Mouse (Mus musculus) macrophage (primary cell): ENCODE data around the gene Gk5. TPM values are rescaled to one million over a fixed set of nuclear protein-coding genes. Genes with fewer than 3 reads are reported as not detected.
"Not testable (repeated sequence)": the region's sequence is repeated elsewhere in the genome, so short reads cannot be mapped to it uniquely, and the experiment has no call there.

Experiments used
- H3K27ac ChIP-seq: fragments of 350-480 bp; formaldehyde crosslinking; 2 replicates; pipeline ENCODE4 v1.9.0; 2021
- H3K36me3 ChIP-seq: fragments of 350-480 bp; formaldehyde crosslinking; 2 replicates; pipeline ENCODE4 v1.9.0; 2021; ENCODE audit errors: inconsistent target
- H3K4me3 ChIP-seq: fragments of 350-480 bp; formaldehyde crosslinking; 2 replicates; pipeline ENCODE4 v1.9.0; 2021; ENCODE audit errors: inconsistent target
- H3K79me2 ChIP-seq: fragments of 350-480 bp; formaldehyde crosslinking; 2 replicates; pipeline ENCODE4 v1.9.0; 2021; ENCODE audit errors: inconsistent target
- WGBS: methylation state at CpG from one replicate; pipeline ENCODE4 v1.1.7; 2026; ENCODE audit warnings: inconsistent platforms; ENCODE audit not compliant: missing documents; 5-methylcytosine and 5-hydroxymethylcytosine counted together
- polyA plus RNA-seq: library from polyadenylated mRNA; stranded (reverse); fragments of 250-400 nt; gene quantifications from 3 replicates; pipeline ENCODE4 v1.2.4, GENCODE M21; 2018; ENCODE audit warnings: inconsistent platforms
- total RNA-seq, 78 experiments: library from RNA; depleted of rRNA; stranded (reverse); fragments of 250-400 nt; gene quantifications; 1 replicate in 9 of 78; 2 replicates in 24 of 78; 3 replicates in 43 of 78; 4 replicates in 2 of 78; pipeline ENCODE4 v1.2.4; 2018; ENCODE audit warnings: inconsistent platforms in 56 of 78

The Gk5 gene
- 1 to 10 TPM; 1.3 to 10.0 (median 6.2) TPM for total RNA-seq (2018; cell fraction: chromatin; rRNA removed)
- 1 to 10 TPM in 19 of 26 experiments, under 1 TPM in 7; 0.69 to 1.6 (median 1.1) TPM for total RNA-seq (2018; cell fraction: cytosol; rRNA removed)
- total RNA-seq (2018; cell fraction: nucleus; rRNA removed), result 1 to 10 TPM; 1.1 to 5.6 (median 3.8) TPM
- 0.59 to 0.74 TPM (median 0.73 TPM) in 3 replicates for polyA plus RNA-seq

DNA sequence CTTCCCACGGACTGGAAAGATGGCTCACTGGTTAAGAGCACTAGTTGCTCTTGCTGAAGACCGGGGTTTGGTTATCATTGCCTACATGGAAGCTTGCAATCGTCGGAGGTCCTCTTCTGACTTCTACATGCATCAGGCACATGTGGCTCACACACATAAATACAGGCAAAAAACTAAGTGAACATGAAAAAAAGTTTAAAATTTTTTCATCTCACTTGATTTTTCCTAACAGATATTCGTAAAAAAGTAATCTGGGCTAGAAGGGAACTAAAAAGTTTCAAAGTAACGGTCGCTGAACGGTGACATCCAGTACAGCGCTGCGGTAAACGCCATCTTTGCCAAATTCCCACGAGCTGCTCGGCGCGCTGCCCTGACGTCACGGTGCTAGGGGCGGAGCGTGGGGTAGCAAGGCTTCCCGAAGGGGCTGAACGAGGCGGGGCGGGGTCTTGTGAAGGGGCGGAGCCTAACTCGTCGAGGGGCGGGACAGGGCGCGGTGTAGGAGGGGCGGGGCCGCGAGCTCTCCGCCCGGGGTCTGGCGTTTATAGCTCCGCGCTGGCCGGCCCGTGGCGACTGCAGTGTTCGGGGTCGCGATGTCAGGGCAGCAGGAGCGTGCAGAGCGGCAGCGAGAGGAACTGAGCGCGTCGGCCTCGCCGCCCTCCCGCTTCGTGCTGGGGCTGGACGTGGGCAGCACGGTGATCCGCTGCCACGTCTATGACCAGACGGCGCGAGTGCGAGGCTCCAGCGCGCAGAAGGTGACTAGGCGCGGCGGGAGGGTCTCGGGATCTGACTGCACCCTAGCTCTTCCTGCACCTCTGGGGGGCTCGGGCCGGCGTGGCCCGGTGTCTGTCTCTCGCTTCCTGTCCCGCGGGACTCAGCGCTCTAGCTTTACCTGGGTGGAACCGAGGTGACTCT is at the start of gene Gk5:
Gk5 (plus strand) TSS at position 502 of the 912 bp plus-strand sequence.
- Histone ChIP-seq H3K36me3 (no peaks in the 10 kb centered on the region), H3K79me2 (no peaks in the 10 kb centered on the region), H3K27ac (no peak within 1 kb of the TSS), H3K4me3 (peak within 1 kb of the TSS; percentile 44)
- 2% methylated on average over 68 of the region's 76 CpGs for WGBS

DNA sequence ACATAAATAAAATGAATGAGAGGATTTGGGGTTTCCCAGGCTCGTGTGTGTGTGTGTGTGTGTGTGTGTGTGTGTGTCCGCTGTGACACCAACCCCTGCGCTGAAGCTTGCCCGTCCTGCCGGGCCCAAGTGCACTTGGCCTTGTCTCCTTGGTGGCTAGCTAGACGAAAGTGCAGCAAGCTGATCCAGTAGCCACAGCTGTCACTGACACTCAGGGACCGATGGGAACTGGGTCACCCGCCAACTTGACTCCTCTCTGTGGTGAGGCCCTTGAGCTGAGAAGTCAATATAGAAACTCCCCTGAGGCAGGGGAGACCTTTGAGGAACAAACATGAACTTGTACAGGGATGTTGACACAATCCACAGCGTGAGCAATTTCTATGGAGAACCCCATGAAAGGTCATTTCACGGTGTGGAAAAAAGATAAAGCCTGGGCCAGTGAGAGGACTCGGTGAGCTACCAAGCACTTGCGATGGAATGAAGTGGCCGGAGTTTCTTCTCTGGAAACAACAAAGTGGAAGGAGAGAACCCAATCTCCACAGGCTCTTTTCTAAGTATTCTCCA is 40.3 kb upstream of the Gk5 start:
- Histone ChIP-seq H3K4me3 (no peak overlapping the region), H3K79me2 (no peaks in the 10 kb centered on the region), H3K27ac (no peak overlapping the region), H3K36me3 (no peaks in the 10 kb centered on the region)
- 90% methylated on average over 12 of the region's 13 CpGs for WGBS

DNA sequence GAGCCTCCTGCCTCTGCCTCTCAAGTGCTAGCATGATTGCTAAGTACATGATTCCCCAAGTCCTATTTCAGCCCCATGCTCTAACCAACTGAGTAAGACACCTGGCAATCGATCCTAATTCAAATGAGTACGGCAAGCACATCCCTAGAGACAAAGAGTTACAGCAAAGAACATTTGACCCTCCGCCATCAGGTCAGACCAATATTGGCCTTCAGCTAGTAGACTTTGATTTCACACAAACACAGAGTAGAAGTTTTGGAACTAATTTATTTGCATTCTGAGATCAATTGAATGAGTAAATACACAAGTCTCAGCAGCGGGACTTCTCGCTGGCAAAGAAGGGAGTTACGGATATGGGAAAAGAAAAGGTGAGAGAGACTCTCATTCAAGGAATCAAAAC is 33.9 kb upstream of the Gk5 start:
- Histone ChIP-seq H3K27ac (no peak overlapping the region), H3K36me3 (no peaks in the 10 kb centered on the region), H3K4me3 (no peak overlapping the region), H3K79me2 (no peaks in the 10 kb centered on the region)
- 95% methylated on average over 6 of the region's 6 CpGs for WGBS

DNA sequence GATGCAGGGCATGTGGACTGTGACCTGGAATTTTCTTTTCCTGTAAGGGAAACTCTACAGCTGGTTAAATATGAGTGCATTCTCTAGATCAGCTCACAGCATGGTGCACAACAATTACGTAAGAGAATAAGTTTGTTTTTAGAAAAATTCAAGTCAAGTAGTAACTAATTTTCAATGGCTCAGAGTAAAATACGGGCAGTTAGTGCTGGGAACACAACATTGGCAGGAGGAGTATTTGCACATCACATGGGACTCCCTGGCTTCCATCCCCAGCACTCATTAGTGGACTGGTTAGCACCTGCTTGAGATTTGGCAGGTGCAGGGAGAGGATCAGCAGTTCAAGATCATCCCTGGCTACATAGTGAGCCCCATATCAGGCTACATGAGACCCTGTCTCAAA is 31.5 kb upstream of the Gk5 start:
- Histone ChIP-seq H3K4me3 (no peak overlapping the region), H3K27ac (no peak overlapping the region), H3K36me3 (no peaks in the 10 kb centered on the region), H3K79me2 (no peaks in the 10 kb centered on the region)
- WGBS, result 93% methylated on average over 2 of the region's 2 CpGs

DNA sequence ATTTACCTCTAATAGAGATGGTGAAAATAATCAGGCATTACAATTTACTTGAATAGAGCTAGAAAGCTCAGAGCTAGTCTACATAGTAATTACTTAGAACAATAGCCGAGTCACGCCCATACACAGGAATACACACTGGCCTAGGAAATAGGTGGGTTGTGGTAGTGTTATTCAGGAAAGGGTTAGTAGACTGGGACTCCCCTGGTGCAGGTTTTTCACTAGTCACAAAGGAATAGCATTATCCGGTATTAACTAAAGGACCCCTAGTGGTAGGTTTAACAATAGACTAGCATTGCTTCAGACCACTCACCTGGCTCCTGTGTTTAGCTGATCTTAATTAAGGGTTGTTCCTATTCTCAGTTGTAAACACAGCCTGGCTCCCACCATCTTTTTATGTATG is 30.7 kb upstream of the Gk5 start:
- not testable (repeated sequence) for H3K79me2 ChIP-seq, H3K4me3 ChIP-seq, H3K36me3 ChIP-seq, H3K27ac ChIP-seq
- WGBS, result 93% methylated on average over 3 of the region's 3 CpGs

DNA sequence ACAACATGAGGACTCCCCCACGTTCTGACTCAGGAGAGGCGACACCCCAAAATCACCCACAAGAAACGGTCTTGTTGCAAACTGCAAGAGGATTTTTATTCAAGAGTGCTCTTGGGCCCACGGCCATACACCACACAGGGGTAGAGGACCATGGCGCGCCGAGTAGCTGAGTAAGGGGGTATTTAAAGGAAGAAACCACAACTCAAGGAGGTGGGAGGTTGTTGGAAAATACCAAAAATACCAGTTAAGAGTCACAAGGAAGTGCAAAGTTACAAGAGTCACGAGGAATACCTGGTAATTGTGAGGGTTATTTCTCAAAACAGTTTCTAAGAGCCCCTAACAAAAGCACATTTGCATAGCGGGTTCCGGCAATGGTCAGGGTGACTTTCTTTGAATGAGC is 26.5 kb upstream of the Gk5 start:
- not testable (repeated sequence) for H3K4me3 ChIP-seq
- WGBS, result 98% methylated on average over 6 of the region's 10 CpGs

DNA sequence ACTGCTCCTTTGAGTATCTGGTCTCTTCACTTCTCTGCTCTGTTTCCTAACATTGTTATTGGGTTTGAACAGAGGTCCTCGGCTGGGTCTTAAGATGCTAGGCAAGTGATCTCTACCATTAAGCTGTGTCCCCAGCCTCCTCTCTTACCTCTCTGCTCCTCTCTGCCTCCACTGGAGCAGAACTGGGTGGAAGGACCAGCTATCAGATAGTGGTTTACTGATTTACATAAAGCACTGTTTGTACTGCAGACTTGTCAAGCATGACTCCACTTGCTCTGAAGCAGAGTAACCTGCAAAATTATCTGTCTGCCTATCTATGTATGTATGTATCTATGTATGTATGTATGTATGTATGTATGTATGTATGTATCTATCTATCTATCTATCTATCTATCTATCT is 25.9 kb upstream of the Gk5 start:
- no peaks in the 10 kb centered on the region for H3K79me2 ChIP-seq
- no peaks in the 10 kb centered on the region for H3K36me3 ChIP-seq
- 93% methylated on average over 1 of the region's 1 CpGs for WGBS
- no peak overlapping the region for H3K4me3 ChIP-seq
- no peak overlapping the region for H3K27ac ChIP-seq

More for the DNA sequence above, 26.5 kb upstream of the Gk5 start:
- not testable (repeated sequence) for H3K79me2 ChIP-seq, H3K27ac ChIP-seq, H3K36me3 ChIP-seq

DNA sequence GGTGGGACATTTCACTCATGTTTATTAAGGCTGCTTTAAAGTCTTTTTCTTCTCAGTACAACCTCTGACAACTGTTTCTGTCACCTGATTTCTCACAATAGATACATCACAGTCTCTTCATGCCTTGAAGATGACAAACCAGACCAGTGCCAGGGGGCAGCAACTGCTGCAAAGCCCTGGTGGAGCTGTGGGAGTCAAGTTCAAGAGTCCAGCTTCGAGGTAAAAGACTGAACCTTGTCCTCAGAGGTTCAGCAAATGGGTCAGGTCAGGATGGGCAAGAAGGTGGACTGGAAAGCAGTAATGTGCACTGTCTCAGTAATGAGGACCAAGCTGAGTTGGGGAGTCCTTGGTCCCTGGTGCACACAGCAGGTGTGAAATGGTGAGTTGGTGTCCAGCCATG is 24.8 kb upstream of the Gk5 start:
- Histone ChIP-seq H3K4me3 (no peak overlapping the region), H3K36me3 (no peaks in the 10 kb centered on the region), H3K79me2 (no peaks in the 10 kb centered on the region), H3K27ac (no peak overlapping the region)
- 75% methylated on average over 1 of the region's 1 CpGs for WGBS

DNA sequence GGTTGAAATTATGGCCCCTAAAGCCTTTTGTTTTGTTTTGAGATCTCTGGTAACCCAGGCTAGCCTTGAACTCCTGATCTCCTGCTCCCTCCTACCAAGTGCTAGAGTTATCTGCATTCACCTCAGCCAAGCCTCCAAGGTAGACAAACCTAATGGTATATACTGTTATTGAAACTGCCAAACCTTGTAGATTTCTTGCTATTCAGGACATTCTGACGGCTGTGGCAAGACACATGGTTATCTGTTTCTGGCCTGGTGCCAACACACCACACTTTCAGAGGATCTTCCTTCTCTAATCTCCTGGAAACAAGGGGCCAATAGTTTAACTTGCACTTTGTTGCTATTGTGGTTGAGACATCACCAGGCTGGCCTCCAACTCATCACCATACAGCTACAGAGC is 24.0 kb upstream of the Gk5 start:
- Histone ChIP-seq H3K27ac (no peak overlapping the region), H3K36me3 (no peaks in the 10 kb centered on the region), H3K79me2 (no peaks in the 10 kb centered on the region), H3K4me3 (no peak overlapping the region)
- WGBS, result 100% methylated on average over 1 of the region's 1 CpGs

DNA sequence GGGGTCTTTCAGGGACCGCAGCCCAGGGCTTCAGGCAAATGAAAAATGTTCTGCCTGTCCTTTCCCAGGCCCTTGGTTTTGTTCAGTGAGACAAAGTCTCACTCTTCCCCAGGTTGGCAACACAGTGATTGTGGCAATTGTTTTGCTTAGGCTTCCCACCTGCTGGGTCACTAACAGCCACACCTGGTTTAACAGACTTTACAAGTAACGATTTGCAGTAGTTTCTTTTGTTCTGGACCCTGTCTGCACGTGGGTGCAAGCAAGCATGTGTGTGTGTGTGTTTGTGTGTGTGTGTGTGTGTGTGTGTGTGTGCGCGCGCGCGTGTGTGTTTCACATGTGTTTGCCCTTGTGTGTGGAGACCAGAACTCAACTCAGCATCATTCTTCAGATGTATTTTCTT is 16.3 kb upstream of the Gk5 start:
- WGBS, result 69% methylated on average over 3 of the region's 8 CpGs
- Histone ChIP-seq H3K36me3 (no peaks in the 10 kb centered on the region), H3K27ac (no peak overlapping the region), H3K79me2 (no peaks in the 10 kb centered on the region), H3K4me3 (no peak overlapping the region)

DNA sequence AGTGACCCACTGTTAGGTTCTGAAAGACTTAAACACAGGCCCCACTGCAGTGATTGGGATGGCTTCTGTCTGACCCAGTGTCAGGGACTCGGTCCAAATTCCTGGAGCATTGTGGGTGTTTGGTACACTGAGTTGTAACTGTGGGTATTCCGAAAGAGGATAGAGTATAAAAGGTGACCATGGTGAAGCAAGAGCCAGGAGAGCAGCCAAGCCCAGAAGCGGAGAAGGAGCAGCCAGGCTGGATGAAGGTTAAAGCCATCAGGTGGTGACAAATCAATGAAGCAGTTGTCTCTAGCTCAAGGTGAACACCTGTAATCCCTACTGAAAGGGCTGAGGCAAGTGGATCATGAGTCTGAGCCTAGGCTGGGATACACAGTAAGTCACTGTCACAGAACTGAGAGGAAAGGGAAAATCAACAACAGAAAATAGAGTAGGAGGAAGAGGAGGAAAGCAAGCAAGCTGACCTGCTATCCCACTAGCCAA is 6.2 kb upstream of the Gk5 start:
- no peaks in the 10 kb centered on the region for H3K36me3 ChIP-seq
- 92% methylated on average over 3 of the region's 3 CpGs for WGBS
- H3K27ac ChIP-seq, result no peak overlapping the region
- no peak overlapping the region for H3K4me3 ChIP-seq
- no peaks in the 10 kb centered on the region for H3K79me2 ChIP-seq

DNA sequence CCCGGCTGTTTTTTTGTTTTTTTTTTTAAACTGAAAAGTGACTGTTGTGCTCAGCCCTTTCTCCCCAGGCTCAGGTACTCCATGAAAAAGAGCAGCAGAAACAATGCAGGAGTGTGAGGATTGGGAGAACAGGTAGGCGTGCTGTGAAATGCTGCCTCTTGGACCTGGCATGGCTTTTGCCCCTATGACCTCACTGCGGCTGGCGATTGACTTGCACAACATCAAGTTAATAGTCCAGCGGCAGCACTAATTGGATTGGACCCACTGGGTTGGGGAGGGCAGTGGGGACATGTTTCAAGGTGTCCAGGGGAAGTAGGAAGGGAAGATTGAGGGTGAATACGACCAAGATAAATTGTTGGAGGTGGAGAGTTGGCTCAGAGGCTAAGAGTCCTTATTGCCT is 2.4 kb upstream of the Gk5 start:
- Histone ChIP-seq H3K27ac (no peak overlapping the region), H3K4me3 (no peak overlapping the region), H3K36me3 (no peaks in the 10 kb centered on the region), H3K79me2 (no peaks in the 10 kb centered on the region)
- WGBS, result 93% methylated on average over 6 of the region's 6 CpGs

DNA sequence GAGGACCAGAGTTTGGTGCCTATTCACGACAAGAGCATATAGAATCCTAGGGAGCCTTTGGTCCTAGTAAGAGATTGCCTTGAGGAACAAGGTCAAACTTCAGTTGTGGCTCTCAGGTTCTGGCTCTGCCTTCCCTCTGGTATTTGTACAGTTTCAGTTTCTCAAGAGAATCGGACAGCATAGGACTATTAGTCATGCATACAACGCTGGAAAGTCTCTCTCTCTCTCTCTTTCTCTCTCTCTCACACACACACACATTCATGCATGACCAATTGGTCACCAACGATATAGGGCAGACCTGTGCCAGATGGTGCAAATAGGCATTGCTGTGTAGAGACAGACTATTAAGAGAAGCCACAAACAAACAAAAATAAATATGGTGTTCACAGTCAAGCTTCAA is 946 bp upstream of the Gk5 start:
- Histone ChIP-seq H3K4me3 (no peak overlapping the region), H3K36me3 (no peaks in the 10 kb centered on the region), H3K27ac (no peak overlapping the region), H3K79me2 (no peaks in the 10 kb centered on the region)
- 84% methylated on average over 4 of the region's 4 CpGs for WGBS

DNA sequence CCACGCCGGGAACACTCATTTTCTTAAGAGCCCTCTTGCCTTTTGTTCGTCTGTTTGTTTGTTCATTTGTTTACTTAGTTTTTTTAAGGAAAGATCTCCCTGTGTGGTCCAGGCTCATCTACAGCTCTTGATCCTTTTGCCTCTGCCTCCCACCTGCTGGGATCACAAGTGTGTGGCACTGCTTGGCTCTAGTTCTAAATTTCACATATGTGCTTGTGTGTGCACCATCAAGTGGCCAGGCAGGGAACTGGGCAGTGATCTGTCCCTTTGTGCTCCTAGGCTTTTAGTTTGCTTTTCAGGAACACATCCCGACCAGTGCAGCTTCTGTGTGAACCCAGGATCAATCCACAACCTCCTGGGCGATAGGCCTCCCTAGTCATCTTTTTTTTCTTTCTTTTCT is 8.8 kb downstream of the Gk5 start:
- H3K27ac ChIP-seq, result no peak overlapping the region
- H3K4me3 ChIP-seq, result no peak overlapping the region
- H3K79me2 ChIP-seq, result no peaks in the 10 kb centered on the region
- H3K36me3 ChIP-seq, result no peaks in the 10 kb centered on the region
- 95% methylated on average over 5 of the region's 5 CpGs for WGBS

DNA sequence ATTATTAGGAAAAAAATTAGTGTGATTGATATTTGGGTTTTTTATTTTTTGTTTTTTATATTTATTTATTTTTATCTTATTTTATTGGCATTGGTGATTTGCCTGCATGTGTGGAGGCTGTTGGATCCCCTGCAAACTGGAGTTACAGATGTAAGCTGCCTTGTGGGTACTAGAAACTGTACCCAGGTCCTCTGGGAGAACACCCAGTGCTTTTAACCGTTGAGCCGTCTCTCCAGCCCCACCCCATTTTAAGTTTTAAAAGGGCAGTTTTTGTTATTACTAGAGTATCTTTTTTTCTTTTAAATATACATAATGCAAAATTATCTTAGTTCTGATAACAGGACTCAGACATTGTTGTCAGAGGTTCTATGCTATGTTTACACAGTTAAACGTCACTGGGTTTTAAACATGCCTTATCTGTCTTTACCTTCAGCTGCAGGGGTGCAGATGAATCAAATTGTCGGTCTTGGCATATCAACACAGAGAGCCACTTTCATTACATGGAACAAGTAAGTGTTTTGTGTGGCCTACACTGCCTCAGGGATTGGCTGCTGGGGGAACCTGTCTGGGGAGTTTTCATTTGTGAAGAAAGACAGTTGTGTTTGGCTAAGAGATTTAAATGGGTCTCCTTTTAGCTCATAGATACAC is 13.9 kb downstream of the Gk5 start:
- Histone ChIP-seq H3K4me3 (no peak overlapping the region), H3K36me3 (no peaks in the 10 kb centered on the region), H3K27ac (no peak overlapping the region), H3K79me2 (no peaks in the 10 kb centered on the region)
- 81% methylated on average over 4 of the region's 4 CpGs for WGBS
